Mouse (Mus musculus) frontal cortex, postnatal 25 days (tissue): ENCODE data around the gene Ppdpf.

Experiments used
- DNase-seq, 2 experiments: peaks; one replicate each; pipeline ENCODE4 v3.0.0; 2022; ENCODE audit warnings: low spot score in 2 of 2

Gene Ppdpf

GRCm38 (mm10) chr2:181218881-181219485, 31.9 kb downstream of the Ppdpf start:
- no peak for DNase-seq

GRCm38 (mm10) chr2:181219538-181220216, 32.6 kb downstream of the Ppdpf start, which contains the start of gene Fndc11:
TSS of gene Fndc11 (plus strand) at chr2:181220013.
- peak; percentile 9 to 22 for DNase-seq

- DNase-seq = no peak
Measured at GRCm38 (mm10) chr2:181220361-181220760, 33.3 kb downstream of the Ppdpf start.

GRCm38 (mm10) chr2:181224994-181225393, 37.9 kb downstream of the Ppdpf start:
- no peak for DNase-seq

- no peak for DNase-seq
Measured at GRCm38 (mm10) chr2:181227122-181227521, 40.1 kb downstream of the Ppdpf start.

- no peak for DNase-seq
Measured at GRCm38 (mm10) chr2:181228335-181228734, 41.3 kb downstream of the Ppdpf start.

GRCm38 (mm10) chr2:181231171-181231570, 44.1 kb downstream of the Ppdpf start:
- DNase-seq = no peak

GRCm38 (mm10) chr2:181233443-181233842, 46.4 kb downstream of the Ppdpf start:
- DNase-seq = no peak

- no peak for DNase-seq
Measured at GRCm38 (mm10) chr2:181234680-181235079, 47.6 kb downstream of the Ppdpf start.

- DNase-seq = no peak
Measured at GRCm38 (mm10) chr2:181235681-181236566, 48.9 kb downstream of the Ppdpf start.

- DNase-seq = no peak
Measured at GRCm38 (mm10) chr2:181237251-181238014, 50.4 kb downstream of the Ppdpf start.

GRCm38 (mm10) chr2:181238091-181238610, 51.1 kb downstream of the Ppdpf start:
- no peak for DNase-seq
